Mouse (Mus musculus) spleen, adult 2 months (tissue): ENCODE results near the gene Prkar2b.

Source experiments
- CTCF ChIP-seq: fragments of 200-500 bp; IDR thresholded peaks from 2 replicates; pipeline ENCODE4 v1.5.1; 2011; ENCODE audit warnings: mild to moderate bottlenecking, inconsistent platforms; ENCODE audit not compliant: insufficient read depth, insufficient read length, insufficient replicate concordance; ENCODE audit errors: extremely low read depth
- POLR2A ChIP-seq: fragments of 200-500 bp; IDR thresholded peaks from 2 replicates; pipeline ENCODE4 v1.6.1; 2011; ENCODE audit warnings: low read depth, low read length, inconsistent platforms

DNA sequence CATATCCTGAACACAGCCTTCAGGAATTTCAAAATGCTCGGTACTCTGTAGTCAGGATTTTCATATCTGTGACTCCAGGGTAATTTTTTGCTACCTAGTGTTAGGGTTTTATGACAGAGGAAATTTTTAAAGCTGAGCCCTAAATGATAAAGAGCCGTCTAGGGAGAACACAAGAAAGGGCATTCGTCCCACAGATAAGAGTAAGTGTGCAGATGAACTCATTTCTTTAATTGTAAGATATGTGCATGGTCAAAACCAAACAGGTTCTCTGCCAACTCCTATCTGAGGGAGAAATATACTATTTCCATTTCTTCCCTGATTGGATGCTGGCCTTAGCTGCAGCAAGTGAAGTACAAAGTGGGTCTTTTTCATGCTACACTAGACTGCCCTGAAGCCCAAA, 137.0 kb downstream of the Prkar2b start:
- TF ChIP-seq POLR2A: no peak
- TF ChIP-seq CTCF: no peak
